Mouse (Mus musculus) cortical plate, adult 2 months (tissue): ENCODE measurements at regions not wholly inside any gene's neighbourhood (a gene's known extent, or its start where the extent isn't known, plus 50 kb on each side); places are given as distances from the start of the nearest gene placed in this dataset.

ENCODE experiments used
- CTCF ChIP-seq: fragments of 200-500 bp; IDR thresholded peaks from 2 replicates; pipeline ENCODE4 v1.5.1; 2011; ENCODE audit warnings: mild to moderate bottlenecking, control low read depth, low read length; ENCODE audit not compliant: insufficient read depth; ENCODE audit errors: extremely low read depth
- POLR2A ChIP-seq: fragments of 200-500 bp; IDR thresholded peaks from 2 replicates; pipeline ENCODE4 v1.6.1; 2011; ENCODE audit warnings: mild to moderate bottlenecking, low read length, control low read depth; ENCODE audit not compliant: insufficient read depth; ENCODE audit errors: extremely low read depth

DNA sequence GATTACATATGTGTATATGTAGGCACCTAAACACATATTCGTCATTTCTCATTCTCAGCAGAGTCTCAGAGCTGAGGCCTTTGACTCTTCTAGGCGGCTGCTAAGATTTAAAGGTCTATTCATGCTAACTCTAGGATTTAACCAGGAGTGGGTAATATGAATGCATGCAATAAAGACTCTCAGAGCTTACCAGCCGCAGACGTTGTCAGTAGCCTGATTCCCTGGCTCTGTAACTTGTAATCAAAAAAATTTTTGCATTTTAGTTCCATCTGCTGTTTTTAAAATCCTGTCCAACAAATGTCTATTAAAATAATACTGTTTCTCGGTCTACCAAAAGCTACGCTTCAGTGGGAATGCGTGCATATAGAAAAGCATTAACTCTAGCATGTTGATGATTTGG is 132.4 kb downstream of the Snx10 start:
- TF ChIP-seq POLR2A (no peak), CTCF (no peak)
